Mouse (Mus musculus) heart, embryonic 13.5 days (tissue): Measurements from ENCODE around the gene Klk1b11. TPM values are rescaled to one million over a fixed set of nuclear protein-coding genes. Genes with fewer than 3 reads are reported as not detected.
"Not testable (repeated sequence)": the region's sequence is repeated elsewhere in the genome, so short reads cannot be mapped to it uniquely, and the experiment has no call there.

Experiments used
- ATAC-seq: fragments of 200-750 bp; cut with Nextera tagmentation; 2 replicates; pipeline ENCODE4 v1.8.0; 2017; ENCODE audit warnings: moderate TSS enrichment; ENCODE audit not compliant: insufficient number of reproducible peaks, low FRiP score, low TSS enrichment; ENCODE audit errors: extremely low read depth
- H3K27ac ChIP-seq: fragments of 300-500 bp; sonication (generic); replicated peaks from 2 replicates; pipeline ENCODE4 v1.5.1; 2015; ENCODE audit warnings: moderate library complexity, mild to moderate bottlenecking, inconsistent platforms
- H3K27me3 ChIP-seq: fragments of 300-500 bp; sonication (generic); replicated peaks from 2 replicates; pipeline ENCODE4 v1.6.1; 2015; ENCODE audit warnings: mild to moderate bottlenecking, inconsistent platforms
- H3K36me3 ChIP-seq: fragments of 300-500 bp; sonication (generic); 2 replicates; pipeline ENCODE4 v1.6.1; 2015; ENCODE audit warnings: mild to moderate bottlenecking, inconsistent platforms
- H3K4me1 ChIP-seq: fragments of 300-500 bp; sonication (generic); 2 replicates; pipeline ENCODE4 v1.6.1; 2015; ENCODE audit warnings: inconsistent platforms
- H3K4me2 ChIP-seq: fragments of 300-500 bp; sonication (generic); 2 replicates; pipeline ENCODE4 v1.6.1; 2015; ENCODE audit warnings: inconsistent platforms, mild to moderate bottlenecking, moderate library complexity
- H3K4me3 ChIP-seq: fragments of 300-500 bp; sonication (generic); 2 replicates; pipeline ENCODE4 v1.5.1; 2015; ENCODE audit warnings: moderate library complexity, mild to moderate bottlenecking, inconsistent platforms
- H3K9ac ChIP-seq: fragments of 300-500 bp; sonication (generic); 2 replicates; pipeline ENCODE4 v1.6.1; 2015; ENCODE audit warnings: inconsistent platforms, mild to moderate bottlenecking, moderate library complexity
- H3K9me3 ChIP-seq: fragments of 300-500 bp; sonication (generic); 2 replicates; pipeline ENCODE4 v1.6.1; 2016; ENCODE audit warnings: inconsistent platforms
- WGBS: fragments of 180-500 bp; shearing (Covaris S2); methylation state at CpG from one replicate; pipeline ENCODE4 v1.1.7; 2015; ENCODE audit warnings: mixed read lengths; 5-methylcytosine and 5-hydroxymethylcytosine counted together
- polyA plus RNA-seq: library from polyadenylated mRNA; unstranded; fragments of >200 nt; fragmentation: Nextera tagmentation; extraction: Ambion mirVana; gene quantifications from 2 replicates; pipeline ENCODE4 v1.2.1, GENCODE M21; 2015

Klk1b11 gene
- not detected in 2 replicates for polyA plus RNA-seq

DNA sequence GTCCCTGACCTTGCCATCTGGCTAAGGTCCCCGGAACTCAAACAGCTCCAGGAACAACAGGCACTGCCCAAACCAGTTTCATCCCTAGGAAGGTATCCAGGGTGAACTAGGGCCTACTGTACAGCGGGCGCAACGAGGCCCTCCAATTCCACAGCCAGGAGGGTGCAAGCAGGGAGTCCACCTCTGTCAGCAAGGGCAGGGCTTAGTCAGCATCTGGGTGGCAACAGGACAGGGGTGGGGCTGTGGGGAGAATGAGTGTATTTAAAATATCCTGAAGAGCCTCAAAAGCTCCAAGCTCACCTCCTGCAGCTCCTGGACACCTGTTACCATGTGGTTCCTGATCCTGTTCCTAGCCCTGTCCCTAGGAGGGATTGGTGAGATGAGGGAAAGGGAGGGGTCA, at the start of gene Klk1b11:
TSS of gene Klk1b11 (plus strand) at position 301 of the 400 bp plus-strand sequence.
- H3K36me3 ChIP-seq: not testable (repeated sequence)
- 62% methylated on average over 4 of the region's 4 CpGs for WGBS

DNA sequence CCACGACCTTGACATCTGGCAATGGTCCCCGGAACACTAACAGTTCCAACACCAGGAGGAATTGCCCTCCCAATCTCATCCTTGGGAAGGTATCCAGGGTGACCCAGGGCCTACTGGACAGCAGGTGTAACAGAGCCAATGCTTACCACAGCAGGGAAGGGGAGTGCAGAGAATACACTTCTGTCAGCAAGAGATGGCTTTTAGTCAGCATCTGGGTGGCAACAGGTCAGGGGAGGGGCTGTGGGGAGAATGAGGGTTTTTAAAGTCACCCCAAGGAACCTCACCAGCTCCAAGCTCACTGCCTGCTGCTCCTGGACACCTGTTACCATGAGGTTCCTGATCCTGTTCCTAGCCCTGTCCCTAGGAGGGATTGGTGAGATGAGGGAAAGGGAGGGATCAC, 45.3 kb upstream of the Klk1b11 start, which contains the start of gene Klk1b8:
TSS of gene Klk1b8 (plus strand) at position 301 of the 400 bp plus-strand sequence.
- no peak within 1 kb of the TSS for H3K4me2 ChIP-seq
- WGBS: 73% methylated on average over 2 of the region's 2 CpGs
- ATAC-seq: no peak
- H3K4me3 ChIP-seq: no peak within 1 kb of the TSS
- H3K27me3 ChIP-seq: no peaks in the 10 kb centered on the region
- H3K27ac ChIP-seq: no peak within 1 kb of the TSS
- H3K4me1 ChIP-seq: no peaks in the 10 kb centered on the region
- H3K9ac ChIP-seq: no peak within 1 kb of the TSS
- H3K36me3 ChIP-seq: no peaks in the 10 kb centered on the region
- no peaks in the 10 kb centered on the region for H3K9me3 ChIP-seq

More for the DNA sequence above, at the start of gene Klk1b11:
- not testable (repeated sequence) for H3K4me1 ChIP-seq, H3K4me3 ChIP-seq, ATAC-seq, H3K9me3 ChIP-seq, H3K4me2 ChIP-seq, H3K27me3 ChIP-seq, H3K9ac ChIP-seq, H3K27ac ChIP-seq

DNA sequence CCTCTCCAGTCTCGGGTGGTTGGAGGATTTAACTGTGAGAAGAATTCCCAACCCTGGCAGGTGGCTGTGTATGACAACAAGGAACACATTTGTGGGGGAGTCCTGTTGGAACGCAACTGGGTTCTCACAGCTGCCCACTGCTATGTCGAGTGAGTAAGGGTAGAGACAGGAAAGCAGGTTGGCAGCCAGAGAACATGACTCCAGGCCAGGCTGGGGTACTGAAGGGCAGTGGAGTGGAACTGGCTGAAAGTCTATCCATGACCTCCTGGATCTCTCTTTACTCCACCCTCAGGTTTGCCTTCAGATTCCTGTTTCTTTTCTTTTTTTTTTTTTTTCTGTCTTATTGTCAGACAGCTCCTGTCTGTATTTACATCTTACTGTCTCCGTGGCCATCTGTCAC, 43.0 kb upstream of the Klk1b11 start:
- Histone ChIP-seq H3K4me1 (no peaks in the 10 kb centered on the region), H3K9ac (no peak overlapping the region), H3K27ac (no peak overlapping the region), H3K36me3 (no peaks in the 10 kb centered on the region), H3K4me2 (no peak overlapping the region), H3K27me3 (no peaks in the 10 kb centered on the region), H3K9me3 (no peaks in the 10 kb centered on the region), H3K4me3 (no peak overlapping the region)
- ATAC-seq: no peak
- 50% methylated on average over 4 of the region's 4 CpGs for WGBS

DNA sequence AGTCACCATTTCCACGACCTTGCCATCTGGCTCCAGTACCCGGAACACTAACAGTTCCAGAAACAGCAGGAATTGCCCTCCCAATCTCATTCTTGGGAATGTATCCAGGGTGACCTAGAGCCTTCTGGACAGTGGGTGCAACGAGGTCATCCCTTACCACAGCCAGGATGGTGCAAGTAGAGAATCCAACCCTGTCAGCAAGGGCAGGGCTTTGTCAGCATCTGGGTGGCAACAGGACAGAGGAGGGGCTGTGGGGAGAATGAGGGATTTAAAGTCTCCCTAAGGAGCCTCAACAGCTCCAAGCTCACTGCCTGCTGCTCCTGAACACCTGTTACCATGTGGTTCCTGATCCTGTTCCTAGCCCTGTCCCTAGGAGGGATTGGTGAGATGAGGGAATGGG, 29.2 kb upstream of the Klk1b11 start, which contains the start of gene Klk1b1:
TSS of gene Klk1b1 (plus strand) at position 301 of the 400 bp plus-strand sequence.
- Histone ChIP-seq H3K4me1 (no peaks in the 10 kb centered on the region), H3K4me3 (no peak within 1 kb of the TSS), H3K27me3 (no peaks in the 10 kb centered on the region; the same call in 1 of the 2 replicates), H3K4me2 (no peak within 1 kb of the TSS), H3K9me3 (no peaks in the 10 kb centered on the region), H3K9ac (no peak within 1 kb of the TSS), H3K27ac (no peak within 1 kb of the TSS), H3K36me3 (no peaks in the 10 kb centered on the region)
- WGBS: 60% methylated on average over 3 of the region's 3 CpGs
- no peak for ATAC-seq

DNA sequence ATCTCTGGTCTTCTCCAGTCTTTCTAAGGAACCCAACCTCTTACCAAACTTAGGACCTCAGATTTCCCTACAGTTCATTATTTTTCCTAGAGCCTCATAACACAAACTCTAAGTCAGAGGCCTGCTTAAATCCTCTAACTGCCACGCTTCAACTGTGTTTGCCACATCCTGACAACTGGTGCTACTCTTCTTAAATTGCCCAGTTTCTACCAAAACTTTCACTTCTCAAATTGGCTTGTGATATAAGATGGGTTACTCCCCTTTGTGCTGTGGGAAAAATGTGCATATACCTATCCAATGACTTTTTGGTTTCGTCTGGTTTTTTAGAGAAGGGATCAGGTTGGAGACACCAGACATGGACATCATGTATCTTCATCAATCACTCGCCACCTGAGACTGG, 28.6 kb upstream of the Klk1b11 start:
- Histone ChIP-seq H3K9me3 (no peaks in the 10 kb centered on the region), H3K36me3 (no peaks in the 10 kb centered on the region), H3K4me3 (no peak overlapping the region), H3K4me2 (no peak overlapping the region), H3K4me1 (no peaks in the 10 kb centered on the region), H3K27ac (no peak overlapping the region), H3K9ac (no peak overlapping the region), H3K27me3 (no peaks in the 10 kb centered on the region; the same call in 1 of the 2 replicates)
- 65% methylated on average over 3 of the region's 3 CpGs for WGBS
- ATAC-seq: no peak

DNA sequence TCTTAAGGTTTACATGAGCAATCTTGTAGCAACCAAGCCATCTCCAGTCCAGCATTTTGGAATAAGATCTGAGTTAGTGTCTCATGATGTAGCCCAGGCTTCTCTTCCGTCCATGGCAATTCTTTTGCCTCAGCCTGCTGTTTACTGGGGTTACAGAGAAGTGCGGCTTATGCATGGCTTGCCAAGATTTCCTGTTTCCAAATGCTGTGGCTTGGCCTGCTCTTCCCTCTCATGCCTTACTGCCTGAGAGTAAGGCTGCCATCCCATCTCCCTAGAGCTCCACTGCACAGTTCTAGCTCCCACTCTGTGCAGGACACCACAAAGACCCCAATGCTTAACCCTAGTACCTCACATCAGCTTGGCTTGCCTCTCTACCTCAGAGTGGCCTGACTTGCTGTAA, 28.1 kb upstream of the Klk1b11 start:
- Histone ChIP-seq H3K27ac (no peak overlapping the region), H3K36me3 (no peaks in the 10 kb centered on the region)
- 74% methylated on average over 2 of the region's 2 CpGs for whole genome bisulfite sequencing

GRCm38 (mm10) chr7:43975761-43976160, 19.9 kb upstream of the Klk1b11 start, which contains the start of gene Klk1b9:
TSS of gene Klk1b9 (plus strand) at chr7:43976061.
- not testable (repeated sequence) for H3K4me3 ChIP-seq, H3K4me1 ChIP-seq, ATAC-seq, H3K9ac ChIP-seq, H3K27ac ChIP-seq, H3K4me2 ChIP-seq, H3K36me3 ChIP-seq, H3K9me3 ChIP-seq, H3K27me3 ChIP-seq
- 60% methylated on average over 1 of the region's 1 CpGs for WGBS

More for the DNA sequence above, 28.1 kb upstream of the Klk1b11 start:
- no peaks in the 10 kb centered on the region for H3K4me1 ChIP-seq
- H3K9me3 ChIP-seq: no peaks in the 10 kb centered on the region
- no peak overlapping the region for H3K4me3 ChIP-seq
- H3K27me3 ChIP-seq: no peaks in the 10 kb centered on the region; the same call in 1 of the 2 replicates
- H3K9ac ChIP-seq: no peak overlapping the region
- ATAC-seq: no peak
- no peak overlapping the region for H3K4me2 ChIP-seq

- ATAC-seq: no peak
- no peak overlapping the region for H3K4me2 ChIP-seq
- no peaks in the 10 kb centered on the region for H3K36me3 ChIP-seq
- H3K4me3 ChIP-seq: no peak overlapping the region
- H3K9ac ChIP-seq: no peak overlapping the region
- no peaks in the 10 kb centered on the region for H3K27me3 ChIP-seq
- no peaks in the 10 kb centered on the region for H3K4me1 ChIP-seq
- no peak overlapping the region for H3K27ac ChIP-seq
- no peaks in the 10 kb centered on the region for H3K9me3 ChIP-seq
These were observed 10.0 kb upstream of the Klk1b11 start for GRCm38 (mm10) chr7:43985657-43986056.

DNA sequence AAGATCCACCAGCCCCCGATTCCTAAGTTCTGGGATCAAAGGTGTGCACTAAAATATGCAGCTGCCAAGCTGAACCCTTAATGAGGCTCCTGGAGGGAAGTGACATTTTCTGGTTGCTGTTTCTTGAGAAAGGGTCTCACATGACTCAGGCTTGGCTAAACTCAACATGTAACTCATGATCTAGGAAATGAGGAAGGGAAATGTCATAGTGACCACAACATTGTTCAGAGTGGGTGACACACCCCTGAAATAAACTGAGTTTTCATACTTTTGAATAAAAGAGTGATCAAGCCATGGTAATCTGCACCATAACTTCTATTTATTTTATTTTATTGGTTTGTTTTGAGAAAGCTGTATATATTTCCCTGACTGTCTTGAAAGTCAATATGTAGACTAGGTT, 856 bp upstream of the Klk1b11 start:
- not testable (repeated sequence) for H3K9me3 ChIP-seq, H3K27me3 ChIP-seq, H3K9ac ChIP-seq, H3K4me2 ChIP-seq, H3K4me3 ChIP-seq, H3K4me1 ChIP-seq, ATAC-seq, H3K27ac ChIP-seq, H3K36me3 ChIP-seq
- 59% methylated on average over 1 of the region's 1 CpGs for WGBS

- Histone ChIP-seq H3K4me3 (no peak overlapping the region), H3K9ac (no peak overlapping the region), H3K27me3 (no peaks in the 10 kb centered on the region), H3K9me3 (no peaks in the 10 kb centered on the region), H3K4me1 (no peaks in the 10 kb centered on the region), H3K36me3 (no peaks in the 10 kb centered on the region), H3K27ac (no peak overlapping the region), H3K4me2 (no peak overlapping the region)
- no peak for ATAC-seq
These were observed 9.2 kb downstream of the Klk1b11 start for GRCm38 (mm10) chr7:44004847-44005246.

DNA sequence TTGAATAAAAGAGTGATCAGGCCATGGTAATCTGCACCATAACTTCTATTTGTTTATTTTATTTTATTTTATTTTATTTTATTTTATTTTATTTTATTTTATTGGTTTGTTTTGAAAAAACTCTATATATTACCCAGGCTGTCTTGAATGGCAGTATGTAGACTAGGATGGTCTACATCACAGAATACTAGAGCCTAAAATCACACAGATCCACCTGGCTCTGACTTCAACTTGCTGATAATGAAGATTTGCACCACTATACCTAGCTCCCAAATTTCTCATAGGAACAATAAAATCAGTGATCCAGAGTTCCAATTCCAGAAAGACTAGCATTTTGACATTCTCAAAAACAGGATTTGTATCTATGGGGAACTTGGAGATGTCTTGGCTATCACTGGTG, 16.2 kb downstream of the Klk1b11 start, which contains the start of gene Klk1b26:
TSS of gene Klk1b26 (plus strand) at position 301 of the 400 bp plus-strand sequence.
- not testable (repeated sequence) for ATAC-seq, H3K9me3 ChIP-seq, H3K36me3 ChIP-seq

DNA sequence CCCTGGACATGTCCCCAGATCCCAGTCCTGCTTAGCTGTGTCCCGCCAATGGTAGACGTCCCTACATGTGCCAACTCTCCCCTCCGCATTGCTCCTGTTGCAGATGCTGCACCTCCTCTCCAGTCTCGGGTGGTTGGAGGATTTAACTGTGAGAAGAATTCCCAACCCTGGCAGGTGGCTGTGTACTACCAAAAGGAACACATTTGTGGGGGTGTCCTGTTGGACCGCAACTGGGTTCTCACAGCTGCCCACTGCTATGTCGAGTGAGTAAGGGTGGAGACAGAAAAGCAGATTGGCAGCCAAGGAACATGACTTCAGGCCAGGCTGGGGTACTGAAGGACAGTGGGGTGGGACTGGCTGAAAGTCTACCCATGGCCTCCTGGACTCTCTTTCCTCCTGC, 19.0 kb downstream of the Klk1b11 start:
- WGBS: 64% methylated on average over 6 of the region's 6 CpGs
- H3K9me3 ChIP-seq, H3K36me3 ChIP-seq, ATAC-seq, H3K27ac ChIP-seq, H3K9ac ChIP-seq, H3K27me3 ChIP-seq, H3K4me3 ChIP-seq, H3K4me2 ChIP-seq, H3K4me1 ChIP-seq: not testable (repeated sequence)

More for the DNA sequence above, 16.2 kb downstream of the Klk1b11 start, which contains the start of gene Klk1b26:
- H3K4me3 ChIP-seq, H3K27ac ChIP-seq, H3K9ac ChIP-seq, H3K4me2 ChIP-seq, H3K4me1 ChIP-seq, H3K27me3 ChIP-seq: not testable (repeated sequence)
